Mouse (Mus musculus) kidney, embryonic 16.5 days (tissue): ENCODE results near the gene Ctnna2. TPM values are rescaled to one million over a fixed set of nuclear protein-coding genes. Genes with fewer than 3 reads are reported as not detected.

Source experiments
- ATAC-seq: fragments of 200-750 bp; cut with Nextera tagmentation; 2 replicates; pipeline ENCODE4 v1.8.0; 2017; ENCODE audit warnings: moderate TSS enrichment; ENCODE audit not compliant: low FRiP score, low TSS enrichment
- H3K27ac ChIP-seq: fragments of 300-500 bp; sonication (generic); 2 replicates; pipeline ENCODE4 v1.5.1; 2014; ENCODE audit warnings: low read length
- H3K27me3 ChIP-seq: fragments of 300-500 bp; sonication (generic); 2 replicates; pipeline ENCODE4 v1.6.1; 2014; ENCODE audit warnings: low read length, control low read depth, mixed read lengths; ENCODE audit not compliant: insufficient read depth
- H3K36me3 ChIP-seq: fragments of 300-500 bp; sonication (generic); 2 replicates; pipeline ENCODE4 v1.6.1; 2014; ENCODE audit warnings: low read length, control low read depth, mixed read lengths; ENCODE audit not compliant: insufficient read depth
- H3K4me1 ChIP-seq: fragments of 300-500 bp; sonication (generic); 2 replicates; pipeline ENCODE4 v1.6.1; 2014; ENCODE audit warnings: low read length, control low read depth, mixed read lengths; ENCODE audit not compliant: insufficient read depth
- H3K4me2 ChIP-seq: fragments of 300-500 bp; sonication (generic); replicated peaks from 2 replicates; pipeline ENCODE4 v1.6.1; 2014; ENCODE audit warnings: low read depth, low read length
- H3K4me3 ChIP-seq: fragments of 300-500 bp; sonication (generic); 2 replicates; pipeline ENCODE4 v1.5.1; 2014; ENCODE audit warnings: mild to moderate bottlenecking, low read length
- H3K9ac ChIP-seq: fragments of 300-500 bp; sonication (generic); replicated peaks from 2 replicates; pipeline ENCODE4 v1.6.1; 2014; ENCODE audit warnings: low read length
- H3K9me3 ChIP-seq: fragments of 300-500 bp; sonication (generic); 2 replicates; pipeline ENCODE4 v1.6.1; 2016; ENCODE audit warnings: low read length, control low read depth
- WGBS: fragments of 180-500 bp; shearing (Covaris S2); extraction: QIAGEN DNeasy Blood & Tissue Kit; methylation state at CpG from one replicate; pipeline ENCODE4 v1.1.7; 2014; 5-methylcytosine and 5-hydroxymethylcytosine counted together
- polyA plus RNA-seq: library from polyadenylated mRNA; unstranded; fragments of >200 nt; fragmentation: Nextera tagmentation; extraction: Ambion mirVana; gene quantifications from 2 replicates; pipeline ENCODE4 v1.2.1, GENCODE M21; 2015

Gene Ctnna2
- polyA plus RNA-seq, 1 experiment from 2014 or later = 0.91 TPM

- Histone ChIP-seq H3K4me2 (no peak overlapping the region), H3K9me3 (no peaks in the 10 kb centered on the region), H3K4me3 (no peak overlapping the region), H3K27me3 (no peaks in the 10 kb centered on the region), H3K27ac (no peak overlapping the region), H3K4me1 (no peaks in the 10 kb centered on the region), H3K9ac (no peak overlapping the region), H3K36me3 (no peaks in the 10 kb centered on the region)
- WGBS = 88% methylated on average over 4 of the region's 4 CpGs
- no peak for ATAC-seq
Observed at GRCm38 (mm10) chr6:76984773-76985172, 994.7 kb downstream of the Ctnna2 start.

- no peak overlapping the region for H3K4me3 ChIP-seq
- ATAC-seq = no peak
Observed at GRCm38 (mm10) chr6:76981651-76982050, 997.8 kb downstream of the Ctnna2 start.

GRCm38 (mm10) chr6:76979247-76979850 is 1000.1 kb downstream of the Ctnna2 start:
- ATAC-seq = no peak
- no peak overlapping the region for H3K9ac ChIP-seq
- H3K4me3 ChIP-seq = no peak overlapping the region
- no peak overlapping the region for H3K4me2 ChIP-seq
- H3K9me3 ChIP-seq = no peaks in the 10 kb centered on the region
- H3K27ac ChIP-seq = no peak overlapping the region
- H3K4me1 ChIP-seq = no peaks in the 10 kb centered on the region
- no peaks in the 10 kb centered on the region for H3K27me3 ChIP-seq
- H3K36me3 ChIP-seq = no peaks in the 10 kb centered on the region
- WGBS = 75% methylated on average over 5 of the region's 5 CpGs

More at GRCm38 (mm10) chr6:76981651-76982050, 997.8 kb downstream of the Ctnna2 start:
- 78% methylated on average over 1 of the region's 1 CpGs for WGBS
- no peak overlapping the region for H3K27ac ChIP-seq
- H3K4me1 ChIP-seq = no peaks in the 10 kb centered on the region
- no peaks in the 10 kb centered on the region for H3K27me3 ChIP-seq
- no peaks in the 10 kb centered on the region for H3K9me3 ChIP-seq
- H3K4me2 ChIP-seq = no peak overlapping the region
- H3K36me3 ChIP-seq = no peaks in the 10 kb centered on the region
- no peak overlapping the region for H3K9ac ChIP-seq

- no peaks in the 10 kb centered on the region for H3K36me3 ChIP-seq
- H3K4me1 ChIP-seq = no peaks in the 10 kb centered on the region
- no peak overlapping the region for H3K9ac ChIP-seq
- H3K27ac ChIP-seq = no peak overlapping the region
- H3K4me3 ChIP-seq = no peak overlapping the region
- no peaks in the 10 kb centered on the region for H3K27me3 ChIP-seq
- no peak overlapping the region for H3K4me2 ChIP-seq
- WGBS = 43% methylated on average over 3 of the region's 3 CpGs
- no peak for ATAC-seq
- H3K9me3 ChIP-seq = no peaks in the 10 kb centered on the region
Observed at GRCm38 (mm10) chr6:76977817-76978216, 1001.7 kb downstream of the Ctnna2 start.

- WGBS = 82% methylated on average over 1 of the region's 1 CpGs
- no peak overlapping the region for H3K9ac ChIP-seq
- no peak overlapping the region for H3K4me3 ChIP-seq
- no peak for ATAC-seq
- H3K9me3 ChIP-seq = no peaks in the 10 kb centered on the region
- no peaks in the 10 kb centered on the region for H3K4me1 ChIP-seq
- no peaks in the 10 kb centered on the region for H3K27me3 ChIP-seq
- H3K27ac ChIP-seq = no peak overlapping the region
- H3K4me2 ChIP-seq = no peak overlapping the region
- H3K36me3 ChIP-seq = no peaks in the 10 kb centered on the region
Observed at GRCm38 (mm10) chr6:76974297-76974696, 1005.2 kb downstream of the Ctnna2 start.

- H3K27me3 ChIP-seq = no peaks in the 10 kb centered on the region
- no peak overlapping the region for H3K27ac ChIP-seq
- H3K4me2 ChIP-seq = no peak overlapping the region
- no peaks in the 10 kb centered on the region for H3K36me3 ChIP-seq
- H3K9me3 ChIP-seq = no peaks in the 10 kb centered on the region
- no peak overlapping the region for H3K4me3 ChIP-seq
- no peaks in the 10 kb centered on the region for H3K4me1 ChIP-seq
- H3K9ac ChIP-seq = no peak overlapping the region
- no peak for ATAC-seq
- 84% methylated on average over 5 of the region's 5 CpGs for WGBS
Observed at GRCm38 (mm10) chr6:76964998-76965432, 1014.5 kb downstream of the Ctnna2 start.

- no peak overlapping the region for H3K4me2 ChIP-seq
- no peak overlapping the region for H3K4me3 ChIP-seq
- no peaks in the 10 kb centered on the region for H3K27me3 ChIP-seq
- no peak for ATAC-seq
- no peak overlapping the region for H3K27ac ChIP-seq
- H3K36me3 ChIP-seq = no peaks in the 10 kb centered on the region
- H3K9ac ChIP-seq = no peak overlapping the region
- H3K9me3 ChIP-seq = no peaks in the 10 kb centered on the region
- WGBS = 66% methylated on average over 4 of the region's 4 CpGs
- no peaks in the 10 kb centered on the region for H3K4me1 ChIP-seq
Observed at GRCm38 (mm10) chr6:76908086-76908485, 1071.4 kb downstream of the Ctnna2 start.

GRCm38 (mm10) chr6:76897156-76897555 is 1082.3 kb downstream of the Ctnna2 start:
- no peak for ATAC-seq
- 83% methylated on average over 1 of the region's 1 CpGs for WGBS

More at GRCm38 (mm10) chr6:76897156-76897555, 1082.3 kb downstream of the Ctnna2 start:
- Histone ChIP-seq H3K4me1 (no peaks in the 10 kb centered on the region), H3K27ac (no peak overlapping the region), H3K9me3 (no peaks in the 10 kb centered on the region), H3K27me3 (no peaks in the 10 kb centered on the region), H3K4me2 (no peak overlapping the region), H3K36me3 (no peaks in the 10 kb centered on the region), H3K4me3 (no peak overlapping the region), H3K9ac (no peak overlapping the region)
